Mouse (Mus musculus) spleen, adult 2 months (tissue): Measurements from ENCODE around the gene Psmb5.

ENCODE experiments used
- CTCF ChIP-seq: fragments of 200-500 bp; IDR thresholded peaks from 2 replicates; pipeline ENCODE4 v1.5.1; 2011; ENCODE audit warnings: mild to moderate bottlenecking, inconsistent platforms; ENCODE audit not compliant: insufficient read depth, insufficient read length, insufficient replicate concordance; ENCODE audit errors: extremely low read depth
- POLR2A ChIP-seq: fragments of 200-500 bp; IDR thresholded peaks from 2 replicates; pipeline ENCODE4 v1.6.1; 2011; ENCODE audit warnings: low read depth, low read length, inconsistent platforms

GRCm38 (mm10) chr14:54651556-54651955 lies 33.7 kb upstream of the Psmb5 start:
- TF ChIP-seq CTCF = no peak
- TF ChIP-seq POLR2A = no peak
